Mouse (Mus musculus) MEL (cell line): ENCODE measurements at regions not wholly inside any gene's neighbourhood (a gene's known extent, or its start where the extent isn't known, plus 50 kb on each side); places are given as distances from the start of the nearest gene placed in this dataset.

Source experiments
- DNase-seq: peaks from one replicate; pipeline ENCODE4 v3.0.0; 2011; ENCODE audit warnings: low read depth, low spot score
- H3K27ac ChIP-seq: 2 replicates; pipeline ENCODE4 v1.5.1; 2012; ENCODE audit warnings: low read depth, mild to moderate bottlenecking, control low read depth, low read length, moderate library complexity; ENCODE audit not compliant: control insufficient read depth
- H3K27me3 ChIP-seq, 2 experiments: fragments of 150-350 bp in 1 of 2; sonication (generic) in 1 of 2; 2 replicates each; pipeline ENCODE4 v1.6.1; 2012; ENCODE audit warnings: low read length in 2 of 2, mild to moderate bottlenecking in 2 of 2, improper control_type of control experiment in 1 of 2, moderate library complexity in 1 of 2; ENCODE audit not compliant: insufficient read depth in 2 of 2, control insufficient read depth in 1 of 2
- H3K36me3 ChIP-seq, 2 experiments: 2 replicates each; pipeline ENCODE4 v1.6.1; 2012 to 2014; ENCODE audit warnings: low read length in 2 of 2, improper control_type of control experiment in 1 of 2, inconsistent platforms in 1 of 2, mild to moderate bottlenecking in 1 of 2; ENCODE audit not compliant: insufficient read depth in 2 of 2, control insufficient read depth in 1 of 2
- H3K4me1 ChIP-seq, 2 experiments: fragments of 150-350 bp in 1 of 2; sonication (generic) in 1 of 2; 2 replicates each; pipeline ENCODE4 v1.6.1; 2012; ENCODE audit warnings: low read length in 2 of 2, improper control_type of control experiment in 1 of 2, mild to moderate bottlenecking in 1 of 2; ENCODE audit not compliant: insufficient read depth in 2 of 2, control insufficient read depth in 1 of 2
- H3K4me3 ChIP-seq, 2 experiments: fragments of 150-350 bp in 1 of 2; sonication (generic) in 1 of 2; 2 replicates each; pipeline ENCODE4 v1.5.1; 2012; ENCODE audit warnings: low read depth in 2 of 2, low read length in 2 of 2, mild to moderate bottlenecking in 2 of 2, moderate library complexity in 2 of 2, control low read depth in 1 of 2, improper control_type of control experiment in 1 of 2; ENCODE audit not compliant: control insufficient read depth in 1 of 2, insufficient read depth in 1 of 2
- H3K79me2 ChIP-seq: 2 replicates; pipeline ENCODE4 v1.6.1; 2012; ENCODE audit warnings: mild to moderate bottlenecking, low read length, moderate library complexity; ENCODE audit not compliant: control insufficient read depth, poor library complexity, insufficient read depth
- H3K9ac ChIP-seq: 2 replicates; pipeline ENCODE4 v1.6.1; 2012; ENCODE audit warnings: low read depth, mild to moderate bottlenecking, control low read depth, low read length, moderate library complexity; ENCODE audit not compliant: control insufficient read depth, poor library complexity, severe bottlenecking
- H3K9me3 ChIP-seq: fragments of 150-350 bp; sonication (generic); replicated peaks from 2 replicates; pipeline ENCODE4 v1.6.1; 2012; ENCODE audit warnings: mild to moderate bottlenecking, low read length, improper control_type of control experiment, moderate library complexity; ENCODE audit not compliant: insufficient read depth
- CHD2 ChIP-seq: IDR thresholded peaks from 2 replicates; pipeline ENCODE4 v1.6.1; 2011; ENCODE audit warnings: low read length, improper control_type of control experiment
- CTCF ChIP-seq, 3 experiments: IDR thresholded peaks in 2 of 3; conservative IDR thresholded peaks in 1 of 3; 2 replicates each; pipeline ENCODE4 v1.5.1; 2011 to 2012; ENCODE audit warnings: low read length in 3 of 3, low read depth in 2 of 3, mild to moderate bottlenecking in 2 of 3, improper control_type of control experiment in 1 of 3, inconsistent platforms in 1 of 3, mixed read lengths in 1 of 3, moderate library complexity in 1 of 3; ENCODE audit not compliant: control insufficient read depth in 1 of 3, insufficient read depth in 1 of 3, poor library complexity in 1 of 3, severe bottlenecking in 1 of 3
- E2F4 ChIP-seq: IDR thresholded peaks from 2 replicates; pipeline ENCODE4 v1.6.1; 2011; ENCODE audit warnings: low read depth, low read length, improper control_type of control experiment, borderline replicate concordance
- EP300 ChIP-seq, 2 experiments: IDR thresholded peaks; 2 replicates each; pipeline ENCODE4 v1.6.1; 2011; ENCODE audit warnings: improper control_type of control experiment in 2 of 2, low read length in 2 of 2, low read depth in 1 of 2, mild to moderate bottlenecking in 1 of 2
- ETS1 ChIP-seq: IDR thresholded peaks from 2 replicates; pipeline ENCODE4 v1.6.1; 2012; ENCODE audit warnings: low read depth, mild to moderate bottlenecking, inconsistent platforms, low read length, improper control_type of control experiment, moderate library complexity
- GABPA ChIP-seq: IDR thresholded peaks from 2 replicates; pipeline ENCODE4 v1.6.1; 2012; ENCODE audit warnings: low read depth, mild to moderate bottlenecking, inconsistent platforms, low read length, improper control_type of control experiment, moderate library complexity
- GATA1 ChIP-seq: IDR thresholded peaks from 2 replicates; pipeline ENCODE4 v1.6.1; 2011; ENCODE audit warnings: low read depth, low read length, improper control_type of control experiment
- HCFC1 ChIP-seq: IDR thresholded peaks from 2 replicates; pipeline ENCODE4 v1.6.1; 2012; ENCODE audit warnings: low read depth, mild to moderate bottlenecking, inconsistent platforms, low read length, improper control_type of control experiment, moderate library complexity
- JUND ChIP-seq: IDR thresholded peaks from 2 replicates; pipeline ENCODE4 v1.6.1; 2011; ENCODE audit warnings: low read depth, mild to moderate bottlenecking, improper control_type of control experiment, low read length
- MAZ ChIP-seq: IDR thresholded peaks from 2 replicates; pipeline ENCODE4 v1.6.1; 2012; ENCODE audit warnings: low read depth, mild to moderate bottlenecking, inconsistent platforms, low read length, improper control_type of control experiment
- MYB ChIP-seq: IDR thresholded peaks from 2 replicates; pipeline ENCODE4 v1.6.1; 2011; ENCODE audit warnings: mild to moderate bottlenecking, low read depth, low read length, improper control_type of control experiment
- NRF1 ChIP-seq: IDR thresholded peaks from 2 replicates; pipeline ENCODE4 v1.6.1; 2014; ENCODE audit warnings: low read depth, mild to moderate bottlenecking, inconsistent platforms, low read length, improper control_type of control experiment, moderate library complexity; ENCODE audit not compliant: poor library complexity, insufficient read depth, severe bottlenecking
- POLR2AphosphoS2 ChIP-seq: IDR thresholded peaks from 2 replicates; pipeline ENCODE4 v1.6.1; 2011; ENCODE audit warnings: low read length, improper control_type of control experiment
- RAD21 ChIP-seq: IDR thresholded peaks from 2 replicates; pipeline ENCODE4 v1.6.1; 2011; ENCODE audit warnings: mild to moderate bottlenecking, low read depth, low read length, improper control_type of control experiment
- RCOR1 ChIP-seq: IDR thresholded peaks from 2 replicates; pipeline ENCODE4 v1.6.1; 2012; ENCODE audit warnings: low read depth, mild to moderate bottlenecking, inconsistent platforms, low read length, improper control_type of control experiment
- SIN3A ChIP-seq: IDR thresholded peaks from 2 replicates; pipeline ENCODE4 v1.6.1; 2012; ENCODE audit warnings: low read length, improper control_type of control experiment, inconsistent platforms
- TAL1 ChIP-seq: IDR thresholded peaks from 2 replicates; pipeline ENCODE4 v1.6.1; 2012; ENCODE audit warnings: mild to moderate bottlenecking, inconsistent platforms, low read length, moderate library complexity, mixed read lengths
- TCF12 ChIP-seq: IDR thresholded peaks from 2 replicates; pipeline ENCODE4 v1.6.1; 2014; ENCODE audit warnings: low read depth, mild to moderate bottlenecking, inconsistent platforms, low read length, improper control_type of control experiment, moderate library complexity
- ZC3H11A ChIP-seq: IDR thresholded peaks from 2 replicates; pipeline ENCODE4 v1.6.1; 2012; ENCODE audit warnings: low read depth, mild to moderate bottlenecking, inconsistent platforms, low read length, improper control_type of control experiment
- ZMIZ1 ChIP-seq: IDR thresholded peaks from 2 replicates; pipeline ENCODE4 v1.6.1; 2012; ENCODE audit warnings: low read depth, mild to moderate bottlenecking, inconsistent platforms, low read length, improper control_type of control experiment, moderate library complexity

DNA sequence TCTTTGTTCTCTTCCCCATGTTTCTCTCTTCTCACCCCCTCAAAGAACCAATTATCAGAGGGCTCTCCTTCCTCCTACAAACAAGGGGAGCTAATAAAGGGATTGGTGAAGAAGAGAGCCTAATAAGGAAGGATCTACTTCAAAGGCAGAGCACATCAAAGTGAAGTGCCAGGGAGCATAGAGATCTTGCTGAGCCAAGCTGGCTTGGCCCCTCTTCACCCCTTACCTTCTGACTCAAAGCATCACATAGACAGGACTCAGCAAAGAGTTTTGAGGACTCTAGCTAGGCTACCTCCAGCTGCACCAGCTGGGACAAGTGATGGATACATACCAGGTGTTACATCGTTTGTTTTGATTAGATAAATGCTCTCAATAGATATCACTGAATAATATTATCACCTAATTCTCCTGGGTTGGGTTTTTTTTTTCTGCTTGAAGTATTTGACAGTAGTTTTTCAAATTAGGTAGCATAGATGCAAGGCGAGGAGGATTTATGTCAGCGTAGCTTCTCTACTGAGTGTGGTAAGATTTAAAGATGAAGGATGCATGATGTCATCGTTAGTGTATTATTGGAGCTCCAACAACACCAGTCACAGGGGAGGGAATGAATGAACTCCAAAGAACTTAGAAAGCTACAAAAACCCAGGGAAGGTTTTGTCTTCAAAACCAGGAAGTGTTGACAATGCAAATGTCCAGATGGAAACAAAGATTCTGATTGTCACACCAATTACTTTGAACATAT lies 69.1 kb upstream of the Prr30 start:
- no peak overlapping the region for H3K9ac ChIP-seq
- no peaks in the 10 kb centered on the region for H3K4me1 ChIP-seq
- no peak for TF ChIP-seq CHD2
- no peak overlapping the region for H3K4me3 ChIP-seq
- H3K27me3 ChIP-seq = no peaks in the 10 kb centered on the region
- DNase-seq = no peak
- no peak overlapping the region for H3K27ac ChIP-seq
- H3K79me2 ChIP-seq = no peaks in the 10 kb centered on the region
- no peaks in the 10 kb centered on the region for H3K36me3 ChIP-seq
- H3K9me3 ChIP-seq = no peaks in the 10 kb centered on the region

DNA sequence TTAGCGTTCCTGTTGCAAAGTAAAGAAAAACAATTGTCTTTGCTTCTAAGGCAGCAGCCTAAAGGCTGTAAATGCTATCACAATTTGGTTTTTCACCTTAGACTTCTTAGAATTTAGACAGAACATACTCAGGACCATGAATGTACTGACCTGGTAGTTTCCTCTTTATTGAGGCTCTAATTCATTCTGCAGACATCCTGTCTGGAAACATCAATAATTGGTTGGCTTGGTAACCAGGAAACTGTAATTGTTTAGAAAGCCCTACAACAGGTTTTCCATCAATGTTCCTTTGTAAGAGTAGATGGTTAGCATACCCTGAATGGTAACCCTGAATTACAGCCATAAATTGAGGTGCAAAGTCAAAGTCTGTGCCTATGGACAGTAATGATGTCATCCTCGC lies 67.4 kb upstream of the Prr30 start:
- Histone ChIP-seq H3K4me1 (no peaks in the 10 kb centered on the region), H3K9ac (no peak overlapping the region), H3K9me3 (no peaks in the 10 kb centered on the region), H3K27me3 (no peaks in the 10 kb centered on the region), H3K4me3 (no peak overlapping the region), H3K79me2 (no peaks in the 10 kb centered on the region), H3K27ac (no peak overlapping the region), H3K36me3 (no peaks in the 10 kb centered on the region)
- TF ChIP-seq CTCF (IDR thresholded peaks at IDR 0.05 in 2 of 3, conservative IDR thresholded peaks at IDR 0.05 in 1 of 3; ENCODE audit: control insufficient read depth in 1 of 3, insufficient read depth in 1 of 3, low read depth in 2 of 3, low read length in 3 of 3, poor library complexity in 1 of 3, severe bottlenecking in 1 of 3) (no peak), RAD21 (no peak), GATA1 (no peak), HCFC1 (no peak), ETS1 (no peak), MAZ (no peak), E2F4 (no peak), EP300 (IDR thresholded peaks at IDR 0.05; ENCODE audit: low read depth in 1 of 2, low read length in 2 of 2) (no peak), MYB (no peak), SIN3A (no peak), ZC3H11A (no peak), GABPA (no peak), TAL1 (no peak), ZMIZ1 (no peak), POLR2AphosphoS2 (no peak), NRF1 (no peak), CHD2 (no peak), JUND (no peak), RCOR1 (no peak), TCF12 (no peak)
- no peak for DNase-seq
